Mouse (Mus musculus) liver, embryonic 11.5 days (tissue): ENCODE results near the gene Kif1b. TPM values are rescaled to one million over a fixed set of nuclear protein-coding genes. Genes with fewer than 3 reads are reported as not detected.

ENCODE experiments used
- ATAC-seq: fragments of 200-750 bp; cut with Nextera tagmentation; replicated peaks from 2 replicates; pipeline ENCODE4 v1.8.0; 2017; ENCODE audit warnings: moderate number of reproducible peaks, mild to moderate bottlenecking, moderate TSS enrichment, moderate library complexity; ENCODE audit not compliant: low FRiP score
- DNase-seq: peaks from one replicate; pipeline ENCODE4 v3.0.0-alpha.2; 2017; ENCODE audit warnings: low spot score
- H3K27ac ChIP-seq: fragments of 300-500 bp; sonication (generic); 2 replicates; pipeline ENCODE4 v1.5.1; 2014; ENCODE audit warnings: mild to moderate bottlenecking, low read depth, low read length, control low read depth
- H3K27me3 ChIP-seq: fragments of 300-500 bp; sonication (generic); replicated peaks from 2 replicates; pipeline ENCODE4 v1.6.1; 2014; ENCODE audit warnings: low read length, mixed read lengths; ENCODE audit not compliant: control insufficient read depth, insufficient read depth
- H3K36me3 ChIP-seq: fragments of 300-500 bp; sonication (generic); 2 replicates; pipeline ENCODE4 v1.6.1; 2014; ENCODE audit warnings: mild to moderate bottlenecking, low read length, moderate library complexity, mixed read lengths; ENCODE audit not compliant: control insufficient read depth, insufficient read depth
- H3K4me1 ChIP-seq: fragments of 300-500 bp; sonication (generic); replicated peaks from 2 replicates; pipeline ENCODE4 v1.6.1; 2014; ENCODE audit warnings: low read length, mixed read lengths; ENCODE audit not compliant: control insufficient read depth, insufficient read depth
- H3K4me2 ChIP-seq: fragments of 300-500 bp; sonication (generic); 2 replicates; pipeline ENCODE4 v1.6.1; 2014; ENCODE audit warnings: mild to moderate bottlenecking, control low read depth, moderate library complexity
- H3K4me3 ChIP-seq: fragments of 300-500 bp; sonication (generic); 2 replicates; pipeline ENCODE4 v1.5.1; 2014; ENCODE audit warnings: low read depth, low read length, control low read depth
- H3K9ac ChIP-seq: fragments of 300-500 bp; sonication (generic); 2 replicates; pipeline ENCODE4 v1.6.1; 2014; ENCODE audit warnings: low read depth, low read length, control low read depth
- H3K9me3 ChIP-seq: fragments of 300-500 bp; sonication (generic); 2 replicates; pipeline ENCODE4 v1.6.1; 2016; ENCODE audit warnings: low read length, inconsistent platforms, mixed read lengths; ENCODE audit not compliant: control insufficient read depth
- WGBS: fragments of 180-500 bp; shearing (Covaris S2); extraction: QIAGEN DNeasy Blood & Tissue Kit; methylation state at CpG from one replicate; pipeline ENCODE4 v1.1.7; 2014; 5-methylcytosine and 5-hydroxymethylcytosine counted together
- polyA plus RNA-seq: library from polyadenylated mRNA; unstranded; fragments of >200 nt; fragmentation: Nextera tagmentation; extraction: Ambion mirVana; gene quantifications from 2 replicates; pipeline ENCODE4 v1.2.1, GENCODE M21; 2014

The Kif1b gene
- polyA plus RNA-seq, 1 experiment from 2014 or later = 14.8 TPM

DNA sequence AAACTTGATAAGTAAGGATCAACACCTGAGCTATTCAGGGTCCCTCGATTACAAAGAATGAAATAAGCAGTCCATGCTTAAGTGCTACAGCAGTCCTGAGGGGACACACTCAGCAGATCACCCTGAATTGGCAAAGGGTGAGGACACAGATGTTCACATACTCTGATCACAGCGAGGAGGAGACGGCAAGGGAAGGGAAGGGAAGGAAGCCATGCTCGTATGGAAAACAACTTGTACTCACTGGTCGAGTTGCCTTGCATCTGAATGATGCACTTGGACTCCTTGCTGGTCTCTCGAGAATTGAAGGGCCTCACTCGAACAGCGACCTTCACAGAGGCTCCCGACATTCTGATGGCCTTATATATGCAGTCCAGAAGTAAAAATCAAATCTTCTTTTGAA, 16.4 kb downstream of the Kif1b start:
- Histone ChIP-seq H3K4me1 (0 out of 2 replicates have a peak, but pooled peaks cover 14% of the 10 kb centered on the region), H3K4me3 (no peak overlapping the region), H3K4me2 (no peak overlapping the region), H3K9me3 (no peaks in the 10 kb centered on the region), H3K27me3 (no peaks in the 10 kb centered on the region), H3K36me3 (no peaks in the 10 kb centered on the region), H3K9ac (no peak overlapping the region), H3K27ac (no peak overlapping the region)
- no peak for DNase-seq
- WGBS = 77% methylated on average over 9 of the region's 9 CpGs
- no peak for ATAC-seq

- WGBS = 75% methylated on average over 7 of the region's 7 CpGs
- Histone ChIP-seq H3K27ac (no peak overlapping the region), H3K4me1 (0 out of 2 replicates have a peak, but pooled peaks cover 14% of the 10 kb centered on the region), H3K27me3 (no peaks in the 10 kb centered on the region), H3K36me3 (no peaks in the 10 kb centered on the region), H3K9me3 (no peaks in the 10 kb centered on the region), H3K4me3 (no peak overlapping the region), H3K9ac (no peak overlapping the region), H3K4me2 (no peak overlapping the region)
- DNase-seq (no peak), ATAC-seq (no peak)
Measured at GRCm38 (mm10) chr4:149290157-149290750, 17.2 kb downstream of the Kif1b start.

DNA sequence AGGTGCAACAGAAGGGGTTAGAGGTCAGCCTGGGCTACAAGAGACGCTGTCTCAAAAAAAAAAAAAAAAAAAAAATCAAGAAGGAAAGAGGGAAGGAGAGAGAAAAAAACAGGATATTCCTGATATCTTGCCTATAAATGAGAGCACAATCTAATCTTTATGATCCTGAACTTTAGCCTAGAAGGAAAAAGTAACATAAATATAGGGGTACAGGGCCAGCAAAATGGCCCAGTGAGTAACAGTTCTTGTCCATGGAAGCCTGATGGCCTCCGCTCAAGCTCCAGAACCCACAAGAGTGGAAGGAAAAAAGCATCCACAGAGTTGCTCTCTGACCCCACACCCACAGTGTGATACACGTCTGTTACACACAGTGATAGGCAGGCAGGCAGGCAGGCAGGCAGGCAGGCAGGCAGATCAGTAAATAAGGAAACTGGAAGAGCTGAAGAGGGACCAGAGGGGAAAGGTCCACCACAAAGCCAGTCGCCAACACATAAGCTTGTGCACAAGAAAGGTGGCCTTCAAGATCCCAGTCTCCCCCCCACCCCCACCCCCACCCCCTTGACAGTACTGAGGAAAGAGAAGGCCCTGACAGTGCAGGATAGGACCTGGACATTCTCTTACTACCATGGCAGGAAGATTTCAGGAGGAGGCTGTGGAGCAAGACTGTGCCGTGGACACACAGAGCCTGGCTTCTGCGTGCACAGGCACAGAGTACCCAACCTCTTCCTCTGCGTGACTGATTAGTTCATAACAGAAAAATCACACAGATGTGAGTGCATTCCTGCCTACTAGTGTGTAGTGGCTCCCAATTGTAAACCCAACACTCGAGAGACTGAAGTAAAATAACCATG, 21.0 kb downstream of the Kif1b start:
- no peak for ATAC-seq
- no peak overlapping the region for H3K9ac ChIP-seq

GRCm38 (mm10) chr4:149285691-149286090, 21.8 kb downstream of the Kif1b start:
- H3K4me1 ChIP-seq = 0 out of 2 replicates have a peak, but pooled peaks cover 7% of the 10 kb centered on the region
- DNase-seq (no peak), ATAC-seq (no peak)
- H3K4me3 ChIP-seq = no peak overlapping the region
- no peaks in the 10 kb centered on the region for H3K27me3 ChIP-seq
- no peak overlapping the region for H3K9ac ChIP-seq
- H3K4me2 ChIP-seq = no peak overlapping the region
- 94% methylated on average over 1 of the region's 1 CpGs for WGBS
- no peak overlapping the region for H3K27ac ChIP-seq
- H3K9me3 ChIP-seq = no peaks in the 10 kb centered on the region
- no peaks in the 10 kb centered on the region for H3K36me3 ChIP-seq

More for the DNA sequence above, 21.0 kb downstream of the Kif1b start:
- H3K9me3 ChIP-seq = no peaks in the 10 kb centered on the region
- no peak overlapping the region for H3K4me2 ChIP-seq
- H3K27ac ChIP-seq = no peak overlapping the region
- no peak for DNase-seq
- 0 out of 2 replicates have a peak, but pooled peaks cover 7% of the 10 kb centered on the region for H3K4me1 ChIP-seq
- WGBS = 71% methylated on average over 8 of the region's 8 CpGs
- H3K27me3 ChIP-seq = no peaks in the 10 kb centered on the region
- H3K36me3 ChIP-seq = no peaks in the 10 kb centered on the region
- H3K4me3 ChIP-seq = no peak overlapping the region

GRCm38 (mm10) chr4:149283018-149283417, 24.5 kb downstream of the Kif1b start:
- no peak overlapping the region for H3K27ac ChIP-seq
- H3K27me3 ChIP-seq = no peaks in the 10 kb centered on the region
- no peak overlapping the region for H3K4me2 ChIP-seq
- no peaks in the 10 kb centered on the region for H3K36me3 ChIP-seq
- DNase-seq (no peak), ATAC-seq (no peak)
- 0 out of 2 replicates have a peak, but pooled peaks cover 7% of the 10 kb centered on the region for H3K4me1 ChIP-seq
- no peaks in the 10 kb centered on the region for H3K9me3 ChIP-seq
- no peak overlapping the region for H3K4me3 ChIP-seq
- H3K9ac ChIP-seq = no peak overlapping the region
- WGBS = 75% methylated on average over 3 of the region's 3 CpGs

DNA sequence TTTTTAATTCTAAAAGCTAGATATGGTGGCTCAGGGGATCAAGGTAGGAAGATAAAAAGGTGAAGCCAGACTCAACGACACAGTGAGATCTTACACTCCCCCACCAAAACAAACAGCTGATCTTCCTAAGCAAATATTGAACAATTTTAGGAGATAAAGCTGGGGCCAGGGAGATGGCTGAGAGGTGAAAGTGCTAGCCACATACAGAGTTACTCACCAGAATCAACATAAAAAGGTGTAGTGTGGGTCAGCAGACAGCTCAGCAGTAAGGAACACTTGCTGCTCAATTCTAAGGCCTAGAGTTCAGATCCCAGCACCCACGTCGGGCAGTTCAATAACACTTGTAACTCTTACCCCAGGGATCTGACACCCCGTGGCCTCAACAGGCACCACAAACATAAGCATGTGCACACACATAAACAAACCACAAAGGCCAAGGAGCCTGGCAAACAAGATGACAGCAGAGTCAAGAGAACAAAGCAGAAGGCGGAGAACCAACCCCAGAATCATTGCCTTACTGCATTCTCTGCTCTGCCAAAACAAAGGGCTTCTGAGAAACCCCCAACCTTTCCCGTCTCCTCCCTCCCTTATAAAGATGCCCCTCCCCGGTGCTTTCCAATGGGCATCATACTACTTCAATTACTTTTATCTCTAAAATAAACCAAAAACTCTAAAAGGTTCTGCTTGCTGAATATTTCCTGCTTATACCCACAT, 25.3 kb downstream of the Kif1b start:
- no peak overlapping the region for H3K27ac ChIP-seq
- H3K27me3 ChIP-seq = no peaks in the 10 kb centered on the region
- no peak; the same call in 1 of the 2 replicates for ATAC-seq
- H3K4me3 ChIP-seq = no peak overlapping the region
- H3K9me3 ChIP-seq = no peaks in the 10 kb centered on the region
- H3K9ac ChIP-seq = no peak overlapping the region
- 64% methylated on average over 7 of the region's 7 CpGs for WGBS
- no peak overlapping the region for H3K4me2 ChIP-seq
- H3K36me3 ChIP-seq = no peaks in the 10 kb centered on the region
- 0 out of 2 replicates have a peak, but pooled peaks cover 13% of the 10 kb centered on the region for H3K4me1 ChIP-seq
- DNase-seq = no peak

DNA sequence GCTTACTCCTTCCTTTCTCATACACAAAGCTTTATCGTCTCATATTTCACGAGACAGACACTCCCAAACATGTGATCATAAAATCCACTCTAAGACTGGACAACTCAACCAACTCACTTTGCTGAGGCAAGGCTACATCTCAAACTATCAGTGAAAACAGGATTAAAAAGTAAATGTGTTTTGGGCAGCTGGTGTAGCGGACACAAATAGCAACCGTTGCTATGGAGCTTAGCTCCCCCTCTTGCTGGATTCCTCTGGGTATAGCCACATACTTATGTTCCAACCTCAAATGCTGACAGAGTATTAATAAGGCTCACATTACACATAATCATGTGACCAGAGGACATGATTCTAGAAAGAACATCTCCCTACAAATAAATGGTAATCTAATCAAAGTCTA, 29.9 kb downstream of the Kif1b start:
- Histone ChIP-seq H3K4me3 (no peak overlapping the region), H3K9me3 (no peaks in the 10 kb centered on the region), H3K27me3 (no peaks in the 10 kb centered on the region), H3K4me2 (no peak overlapping the region), H3K27ac (no peak overlapping the region), H3K4me1 (0 out of 2 replicates have a peak, but pooled peaks cover 6% of the 10 kb centered on the region), H3K9ac (no peak overlapping the region), H3K36me3 (peaks cover 14% of the 10 kb centered on the region)
- 78% methylated on average over 4 of the region's 4 CpGs for WGBS
- ATAC-seq (no peak), DNase-seq (no peak)

DNA sequence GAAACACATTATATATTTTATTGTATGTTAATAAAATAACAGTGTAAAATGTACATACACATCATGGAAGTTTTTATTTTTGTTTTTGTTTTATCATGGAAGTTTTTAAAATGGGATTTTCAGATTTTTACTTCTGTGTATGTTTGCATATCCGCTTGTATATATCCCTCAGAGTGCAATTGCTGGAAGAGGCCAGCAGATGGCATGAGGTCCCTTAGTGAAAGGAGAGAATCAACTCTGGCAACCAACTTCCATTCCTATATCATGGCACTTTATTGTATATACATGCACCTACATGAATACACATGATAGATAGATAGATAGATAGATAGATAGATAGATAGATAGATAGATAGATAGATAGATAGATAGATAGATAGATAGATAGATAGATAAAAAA, 34.4 kb downstream of the Kif1b start:
- WGBS = 84% methylated on average over 1 of the region's 1 CpGs
- ATAC-seq = no peak
- Histone ChIP-seq H3K36me3 (peaks cover 16% of the 10 kb centered on the region), H3K4me2 (no peak overlapping the region), H3K4me1 (0 out of 2 replicates have a peak, but pooled peaks cover 6% of the 10 kb centered on the region), H3K27ac (no peak overlapping the region), H3K27me3 (no peaks in the 10 kb centered on the region), H3K9ac (no peak overlapping the region), H3K9me3 (no peaks in the 10 kb centered on the region), H3K4me3 (no peak overlapping the region)
- no peak for DNase-seq
